9 mouse cellular contexts compared by ENCODE assay signal in genomic region chr1:156741482-156742411, GRCm38 (mm10). TPM values are rescaled to one million over a fixed set of nuclear protein-coding genes. Genes with fewer than 3 reads are reported as not detected.
DNase-seq lines count a peak whose midpoint lies in the region; ATAC-seq and TF ChIP-seq lines count a peak whose summit lies in the region.
"Had no signal": no experiment of that assay in that cellular context is flagged by ENCODE, and none has a peak within 500 bp of the region (broad histone marks: within the 10 kb centered on the region; RNA-seq: fewer than 3 reads in every experiment).

No protein-coding gene starts in this region.

- H3K9me3 ChIP-seq in heart, embryonic 14.5 days (ENCODE audit: control insufficient read depth, low read length), result no peaks in the 10 kb centered on the region
- H3K9me3 ChIP-seq in neural tube, embryonic 14.5 days (ENCODE audit: control insufficient read depth, low read length), result no peaks in the 10 kb centered on the region

- no peak overlapping the region for H3K9ac ChIP-seq in heart, embryonic 14.5 days (ENCODE audit: low read length)
- H3K9ac ChIP-seq in neural tube, embryonic 14.5 days (replicated peaks; ENCODE audit: low read depth, low read length), result no peak overlapping the region

- no peaks in the 10 kb centered on the region for H3K36me3 ChIP-seq in heart, embryonic 14.5 days (ENCODE audit: control insufficient read depth, insufficient read depth, low read length)
- no peaks in the 10 kb centered on the region for H3K36me3 ChIP-seq in neural tube, embryonic 14.5 days (ENCODE audit: control insufficient read depth, insufficient read depth, low read length)

- no peak overlapping the region for H3K27ac ChIP-seq in heart, embryonic 14.5 days (replicated peaks in 1 of 2; ENCODE audit: control insufficient read depth in 1 of 2, insufficient read depth in 1 of 2, low read depth in 2 of 2, low read length in 2 of 2)
- no peak overlapping the region for H3K27ac ChIP-seq in neural tube, embryonic 14.5 days (ENCODE audit: low read depth, low read length)

- peak; percentile 87 for TF ChIP-seq CTCF in lung, adult 2 months (IDR thresholded peaks at IDR 0.05; ENCODE audit: insufficient read depth, low read length)

- no peak for TF ChIP-seq POLR2A in lung, adult 2 months (IDR thresholded peaks at IDR 0.05; ENCODE audit: borderline replicate concordance, extremely low read depth, low read depth, low read length)

- DNase-seq in CD4-positive, CD25-positive, alpha-beta regulatory T cell, adult 2 months (ENCODE audit: low read depth, low spot score), result peak; percentile 78
- DNase-seq in adrenal gland, postnatal 14 days, result peak; percentile 75
- DNase-seq in embryo, embryonic 9.5 days (ENCODE audit: extremely low spot score), result peak; percentile 75
- DNase-seq in layer of hippocampus, adult 11-12 months (ENCODE audit: low spot score), result peak; percentile 75
- DNase-seq in lung, adult 2 months, result peak; percentile 69
- peak; percentile 69 for DNase-seq in testis, postnatal 10 days (ENCODE audit: low spot score)

- no peaks in the 10 kb centered on the region for H3K27me3 ChIP-seq in heart, embryonic 14.5 days (ENCODE audit: control insufficient read depth, insufficient read depth, low read length)
- H3K27me3 ChIP-seq in neural tube, embryonic 14.5 days (ENCODE audit: control insufficient read depth, insufficient read depth, low read length), result no peaks in the 10 kb centered on the region

- peaks cover 6 to 7% of the 10 kb centered on the region in 2 experiments; a peak in 3 of 4 replicates for H3K4me1 ChIP-seq in heart, embryonic 14.5 days (ENCODE audit: control insufficient read depth in 2 of 2, insufficient read depth in 2 of 2, low read length in 2 of 2)
- H3K4me1 ChIP-seq in lung, adult 2 months (ENCODE audit: control insufficient read depth, insufficient read depth, low read length), result no peaks in the 10 kb centered on the region
- no peaks in the 10 kb centered on the region for H3K4me1 ChIP-seq in neural tube, embryonic 14.5 days (ENCODE audit: control insufficient read depth, insufficient read depth, low read length)

- no peak for ATAC-seq in heart, embryonic 14.5 days (ENCODE audit: insufficient number of reproducible peaks, insufficient read depth, low FRiP score, low read depth)
- peak; percentile 34; the same call in 1 of the 2 replicates for ATAC-seq in neural tube, embryonic 14.5 days (ENCODE audit: low read depth)

- 56% methylated on average over 11 of the region's 11 CpGs for WGBS in heart, embryonic 14.5 days
- 42% methylated on average over 11 of the region's 11 CpGs for WGBS in lung, adult 2 months
- 65% methylated on average over 11 of the region's 11 CpGs for WGBS in neural tube, embryonic 14.5 days

- H3K4me2 ChIP-seq in heart, embryonic 14.5 days (ENCODE audit: low read length), result peak overlapping the region; percentile 25; the same call in 1 of the 2 replicates
- H3K4me2 ChIP-seq in neural tube, embryonic 14.5 days (ENCODE audit: low read depth, low read length), result no peak overlapping the region

- H3K4me3 ChIP-seq in heart, embryonic 14.5 days (ENCODE audit: control insufficient read depth in 1 of 2, insufficient read depth in 1 of 2, low read depth in 1 of 2, low read length in 2 of 2), result no peak overlapping the region
- no peak overlapping the region for H3K4me3 ChIP-seq in lung, adult 2 months (replicated peaks; ENCODE audit: extremely low read depth, low read depth, low read length)
- H3K4me3 ChIP-seq in neural tube, embryonic 14.5 days (ENCODE audit: low read depth, low read length), result no peak overlapping the region
- H3K4me3 ChIP-seq: erythroblast, embryonic 14.5 days had no signal

RNA-seq across cellular contexts. Expression of gene Fam20b, which starts 22.9 kb away (rescaled TPM):
- 40.7 and 42.9 TPM in 2 replicates for total RNA-seq in adrenal gland, postnatal 14 days (2021)
- polyA plus RNA-seq in heart, embryonic 14.5 days (2014; fragmentation: Nextera tagmentation; extraction: Ambion mirVana), result 28.1 TPM in 2 replicates
- 16.3 and 25.9 TPM in 2 replicates for polyA plus RNA-seq in lung, adult 2 months (2012; rRNA removed)
- 28.5 and 37.2 TPM in 2 replicates for polyA plus RNA-seq in neural tube, embryonic 14.5 days (2014; fragmentation: Nextera tagmentation; extraction: Ambion mirVana)
